Mouse (Mus musculus): Measurements from ENCODE around the gene Hhat.

The Hhat gene

DNA sequence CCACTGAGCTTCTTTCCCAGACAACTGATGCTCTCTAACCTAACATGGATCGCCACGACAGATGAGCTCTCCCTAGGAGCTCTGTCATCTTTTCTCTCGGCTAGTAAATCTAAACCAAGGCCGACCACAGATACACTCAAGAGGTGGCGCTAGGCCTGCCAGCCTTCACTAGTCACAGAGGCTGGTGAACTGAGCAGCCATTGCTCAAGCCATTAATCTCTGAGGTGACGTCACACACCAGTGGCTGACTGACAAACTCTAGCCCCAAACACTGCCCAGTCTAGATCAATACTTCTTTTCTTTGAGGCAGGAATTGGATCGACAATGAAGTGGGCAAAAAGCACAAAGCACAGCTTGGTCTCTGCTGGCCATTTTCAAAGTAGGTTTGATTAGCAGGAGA, 226.1 kb downstream of the Hhat start:
- no peak for DNase-seq

DNA sequence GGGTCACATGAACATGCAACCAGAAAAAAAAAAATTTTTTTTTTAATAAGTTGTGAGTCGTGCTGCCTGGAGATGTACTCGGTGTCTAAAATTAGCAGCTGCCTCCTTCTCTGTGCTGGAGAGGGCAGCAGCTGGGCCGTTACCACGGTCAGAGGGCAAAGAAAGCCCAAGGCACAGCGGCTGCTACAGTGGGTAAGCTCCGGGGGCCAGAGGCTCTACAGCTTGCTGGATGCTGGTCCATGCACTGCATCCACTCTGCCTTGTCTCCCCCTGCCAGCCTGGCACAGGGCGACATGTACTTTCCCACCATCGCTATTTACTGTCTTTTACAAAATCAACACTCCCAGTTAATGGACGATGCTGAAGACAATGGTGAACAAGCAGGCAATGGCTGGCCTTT, 226.9 kb downstream of the Hhat start:
- no peak for DNase-seq

GRCm38 (mm10) chr1:192543686-192544085, 227.3 kb downstream of the Hhat start:
- no peak for DNase-seq

GRCm38 (mm10) chr1:192542093-192542492, 228.9 kb downstream of the Hhat start:
- no peak for DNase-seq

DNA sequence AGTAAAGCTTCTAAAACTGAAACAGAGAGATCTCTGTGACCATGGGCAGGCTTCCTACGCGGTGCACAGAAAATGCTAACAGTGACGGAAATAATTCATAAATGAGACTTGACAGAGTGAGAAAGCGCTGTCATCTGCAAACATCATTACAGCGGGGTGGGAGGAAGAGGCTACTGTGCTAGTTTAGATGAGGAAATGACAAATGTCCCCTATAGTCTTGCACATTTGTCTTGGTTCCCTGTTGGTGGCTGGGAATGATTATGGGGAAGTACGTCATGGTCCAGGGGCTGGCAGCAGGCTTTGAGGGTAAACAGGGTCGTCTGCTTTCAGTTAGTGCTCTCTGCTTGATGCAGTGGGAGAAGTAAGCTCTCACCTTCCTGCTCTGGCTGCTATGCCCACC, 233.9 kb downstream of the Hhat start:
- DNase-seq = no peak

DNA sequence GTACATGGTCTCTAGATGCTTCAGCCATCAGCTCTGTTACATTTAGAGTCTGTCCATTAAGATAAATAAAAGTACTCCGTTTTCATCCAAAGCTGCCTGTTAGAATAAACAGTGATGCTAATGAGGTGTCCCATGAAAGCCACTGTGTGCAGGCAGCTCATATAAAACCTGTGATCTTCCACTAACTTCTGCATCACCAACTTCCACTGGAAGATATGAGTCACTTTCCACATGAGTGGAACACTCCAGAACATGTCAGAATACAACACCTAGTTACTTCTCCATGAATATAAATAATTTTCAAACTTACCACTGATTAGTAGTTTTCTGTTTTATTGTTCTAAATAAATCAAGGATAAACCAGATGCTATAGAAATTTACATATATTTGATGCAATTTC, 234.6 kb downstream of the Hhat start:
- no peak for DNase-seq

- DNase-seq = no peak
These were observed 238.0 kb downstream of the Hhat start for GRCm38 (mm10) chr1:192533016-192533415.

- DNase-seq = no peak
These were observed 238.8 kb downstream of the Hhat start for GRCm38 (mm10) chr1:192532212-192532611.

DNA sequence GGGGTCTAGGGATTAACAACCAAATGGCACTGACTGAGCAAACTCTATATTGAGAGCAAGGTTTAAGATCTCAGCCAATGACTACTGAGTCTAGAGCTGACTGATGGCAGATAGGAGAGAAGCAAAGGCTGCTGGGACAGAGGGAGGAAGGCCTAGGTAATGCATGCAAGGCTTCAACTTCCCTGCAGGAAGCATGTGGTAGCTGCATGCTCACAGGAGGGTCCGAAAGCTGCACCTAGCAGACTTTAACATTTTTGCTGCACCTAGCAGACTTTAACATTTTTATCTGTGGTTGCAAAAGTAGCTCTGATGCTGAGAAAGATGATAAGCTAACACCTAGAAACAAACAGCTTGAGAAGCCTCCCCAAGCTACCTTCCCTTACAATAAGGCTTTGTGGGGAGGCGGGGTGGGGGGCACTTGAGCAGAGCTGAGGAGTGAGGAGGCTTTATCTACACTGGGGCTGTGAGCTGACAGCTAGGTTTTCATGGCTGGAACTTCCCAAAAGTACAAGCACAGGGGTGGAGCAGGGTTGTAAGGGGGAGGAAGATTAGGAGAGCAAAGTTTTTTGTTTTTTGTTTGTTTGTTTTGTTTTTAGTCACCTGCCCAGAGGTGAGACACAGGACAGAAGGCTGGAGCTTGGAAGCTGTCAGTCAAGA, 239.4 kb downstream of the Hhat start:
- DNase-seq = no peak

- DNase-seq = no peak
These were observed 245.2 kb downstream of the Hhat start for GRCm38 (mm10) chr1:192525711-192526350.

GRCm38 (mm10) chr1:192522376-192523178, 248.4 kb downstream of the Hhat start:
- DNase-seq = no peak

DNA sequence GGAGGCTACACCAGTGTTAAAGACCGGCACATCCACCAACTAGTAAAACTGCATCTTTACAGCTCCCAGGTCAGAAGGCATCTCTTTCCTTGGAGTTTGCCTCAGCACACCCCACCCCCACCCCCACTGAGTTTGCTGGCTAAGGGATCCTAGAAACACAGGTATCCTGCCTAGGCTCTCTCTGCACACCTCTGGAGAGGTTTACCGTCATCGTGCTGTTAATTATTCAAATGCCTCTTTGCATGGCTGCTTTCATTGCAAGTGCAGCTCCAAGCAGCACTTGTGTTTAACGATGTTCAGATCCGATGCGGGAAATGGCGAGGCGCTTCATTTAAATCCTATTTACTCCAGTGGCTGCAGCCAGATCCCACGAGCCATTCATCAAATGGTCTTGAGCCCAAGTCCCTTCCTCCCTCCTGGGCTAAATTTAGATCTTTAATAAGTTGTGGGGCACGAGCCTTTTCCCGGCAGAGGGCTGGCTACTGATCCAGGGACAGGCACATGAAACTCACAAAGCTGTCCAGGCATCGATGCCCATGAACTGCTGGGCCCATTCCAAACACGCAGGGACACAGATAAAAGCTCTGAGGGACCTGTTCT, 250.1 kb downstream of the Hhat start:
- no peak for DNase-seq

DNA sequence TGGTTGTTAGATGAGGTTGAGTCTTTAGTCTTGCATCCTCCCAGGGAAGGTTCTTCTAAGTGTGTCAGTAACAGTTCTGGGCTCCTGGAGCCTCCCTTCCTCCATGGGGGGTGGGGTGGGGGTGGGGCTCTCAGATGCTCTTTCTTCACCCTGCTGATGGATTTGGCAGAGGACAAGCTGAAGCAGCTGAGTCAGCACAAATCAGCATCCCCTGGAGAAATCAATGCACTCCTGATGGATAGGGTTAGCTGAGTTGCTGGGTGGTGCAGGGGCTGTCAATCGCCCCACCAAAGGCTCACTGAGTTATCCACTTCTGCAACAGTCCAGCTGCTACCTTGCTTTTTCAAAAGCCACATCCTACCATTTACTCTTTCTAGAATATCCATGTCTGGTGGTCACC, 251.3 kb downstream of the Hhat start:
- no peak for DNase-seq

DNA sequence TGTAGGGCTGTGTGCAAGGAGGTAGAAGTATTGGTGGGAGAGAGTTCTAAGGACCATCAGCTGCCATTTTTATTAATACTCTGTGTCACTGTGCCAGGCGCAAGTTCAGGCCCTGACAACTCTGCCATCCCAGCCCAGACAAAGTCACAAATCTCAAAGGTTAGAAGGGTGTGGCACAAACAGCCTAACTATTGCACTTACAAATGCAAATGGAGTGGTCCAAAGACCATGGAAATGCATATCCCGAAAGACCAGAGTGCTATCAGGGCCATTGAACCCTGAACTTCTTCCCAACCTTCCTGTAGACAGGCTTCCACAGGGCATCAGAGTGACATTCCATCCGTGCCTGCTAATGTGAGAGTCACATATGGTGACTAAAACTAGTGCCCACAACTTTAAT, 255.7 kb downstream of the Hhat start:
- no peak for DNase-seq

GRCm38 (mm10) chr1:192512821-192513220, 258.2 kb downstream of the Hhat start:
- DNase-seq = no peak

DNA sequence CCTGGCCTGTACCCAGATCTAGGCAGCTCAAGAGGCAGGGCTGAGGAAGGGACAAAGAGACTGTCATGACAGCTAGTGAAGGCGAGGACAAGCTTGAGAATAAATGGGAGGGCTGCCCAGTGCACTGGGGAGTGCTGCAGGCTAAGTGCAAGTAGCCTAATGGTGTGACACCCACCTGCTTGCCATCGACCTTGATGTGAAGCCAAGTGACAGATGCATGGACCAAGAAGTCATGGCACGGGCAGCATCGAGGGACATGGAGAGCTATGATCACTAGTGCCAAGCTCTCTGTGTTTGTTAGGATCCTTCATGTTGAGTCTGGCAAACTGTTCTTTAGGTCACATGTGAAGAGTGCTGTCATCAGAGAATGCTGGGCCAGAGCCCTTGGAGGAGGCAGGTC, 267.4 kb downstream of the Hhat start:
- DNase-seq = no peak

DNA sequence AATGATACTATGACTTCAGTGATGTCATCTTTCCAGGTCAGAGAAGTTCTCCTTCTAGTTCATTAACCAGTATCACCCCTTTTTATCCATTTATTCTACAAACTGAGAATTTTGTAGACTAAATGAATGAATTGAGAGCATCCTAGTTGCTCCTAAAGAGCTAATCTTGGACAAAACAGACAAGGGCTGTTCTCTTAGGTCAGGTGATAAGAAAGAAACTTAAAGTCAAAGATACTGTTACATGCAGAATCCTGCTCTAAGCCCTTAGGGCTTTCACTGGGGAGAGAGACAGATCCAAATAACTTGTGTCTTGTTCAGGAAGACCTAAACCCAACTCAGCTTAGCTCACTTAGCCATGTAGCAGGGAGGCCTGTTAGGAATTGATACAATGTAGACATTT, 268.2 kb downstream of the Hhat start:
- DNase-seq = no peak

- no peak for DNase-seq
These were observed 269.0 kb downstream of the Hhat start for GRCm38 (mm10) chr1:192502016-192502415.

DNA sequence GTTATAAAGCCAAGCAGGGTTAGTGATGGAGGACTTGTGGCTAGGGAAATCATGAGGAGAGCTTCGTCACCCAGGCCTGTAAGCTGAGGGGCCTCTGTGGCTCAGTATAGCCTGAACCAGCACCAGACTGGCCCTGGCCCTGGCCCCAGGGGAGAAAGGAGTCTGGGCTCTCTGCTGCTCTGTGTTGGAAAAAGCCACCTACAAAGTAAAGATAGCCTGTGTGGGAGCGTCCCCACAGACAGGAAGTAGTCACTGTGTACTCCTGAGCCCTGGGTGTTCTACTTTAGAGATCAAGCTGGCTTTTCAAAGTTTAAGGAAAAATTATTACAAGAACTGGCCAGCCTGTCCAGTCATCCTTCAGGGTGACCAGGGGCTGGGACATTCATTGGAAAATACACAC, 273.5 kb downstream of the Hhat start:
- no peak for DNase-seq

- DNase-seq = no peak
These were observed 280.9 kb downstream of the Hhat start for GRCm38 (mm10) chr1:192489908-192490825.

DNA sequence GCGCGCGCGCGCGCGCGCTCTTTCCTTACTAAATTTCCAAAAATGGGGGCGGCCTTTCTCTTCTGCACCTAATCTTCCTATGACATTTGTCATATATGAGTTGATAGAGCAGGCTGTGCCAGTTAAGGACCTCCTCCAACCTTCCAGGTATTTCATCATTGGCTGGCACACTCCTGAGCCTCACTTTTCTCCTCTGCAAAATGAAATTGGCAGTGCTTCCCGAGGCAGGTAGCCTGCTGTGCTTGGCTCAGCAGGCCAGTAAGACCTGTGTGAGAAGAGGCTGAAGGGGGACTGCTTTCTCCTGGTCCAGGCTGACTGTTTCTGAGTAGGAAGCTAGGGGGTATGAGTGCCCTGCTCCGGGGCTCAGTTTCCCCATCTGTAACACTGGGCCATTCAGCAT, 283.5 kb downstream of the Hhat start:
- no peak for DNase-seq

DNA sequence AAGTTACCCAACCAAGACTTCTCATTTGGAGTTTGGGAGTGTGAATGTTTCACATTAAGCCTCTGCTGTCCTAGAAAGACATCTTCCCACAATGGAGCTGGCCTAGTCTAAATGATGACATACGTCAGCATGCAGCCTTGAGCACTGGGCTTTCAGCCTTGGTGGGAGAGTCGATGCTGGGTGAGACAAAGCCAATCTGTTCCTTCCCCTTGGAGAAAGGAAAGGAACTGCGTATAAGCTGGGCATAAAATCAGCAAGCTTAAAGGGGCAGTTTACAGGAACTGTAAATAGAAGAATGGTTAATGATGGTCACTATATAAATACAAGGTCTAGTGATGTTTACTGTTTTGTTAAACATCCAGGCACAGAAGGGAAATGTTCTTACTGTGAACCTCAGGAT, 286.0 kb downstream of the Hhat start:
- no peak for DNase-seq

DNA sequence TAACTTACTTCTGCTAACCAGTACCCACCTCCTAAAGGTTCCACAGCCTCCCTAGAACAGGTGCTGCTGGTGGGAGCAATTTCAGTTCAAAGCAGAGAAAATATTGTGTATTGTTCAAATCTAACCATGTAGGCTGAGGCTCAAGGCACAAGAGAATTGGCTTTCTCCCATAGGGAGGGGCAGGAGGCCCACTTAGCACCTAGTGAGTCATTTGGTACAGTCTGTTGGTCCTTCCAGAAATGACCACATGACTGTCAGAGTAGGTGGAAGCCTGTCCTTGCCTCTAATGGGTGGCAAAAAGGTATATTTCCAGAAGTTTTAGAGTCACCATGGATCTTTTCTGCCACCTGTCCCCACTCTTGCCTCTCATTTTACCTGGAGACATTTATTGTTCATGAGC, 289.6 kb downstream of the Hhat start:
- DNase-seq = no peak
